Mouse (Mus musculus) midbrain, embryonic 11.5 days (tissue): ENCODE measurements at regions not wholly inside any gene's neighbourhood (a gene's known extent, or its start where the extent isn't known, plus 50 kb on each side); places are given as distances from the start of the nearest gene placed in this dataset.

Source experiments
- ATAC-seq: fragments of 200-750 bp; cut with Nextera tagmentation; 2 replicates; pipeline ENCODE4 v1.8.0; 2017; ENCODE audit warnings: moderate TSS enrichment, moderate library complexity; ENCODE audit not compliant: low FRiP score
- DNase-seq: peaks from one replicate; pipeline ENCODE4 v3.0.0; 2015; ENCODE audit warnings: low spot score; ENCODE audit errors: missing footprints
- H3K27ac ChIP-seq: fragments of 300-500 bp; sonication (generic); 2 replicates; pipeline ENCODE4 v1.5.1; 2014; ENCODE audit warnings: low read depth, low read length
- H3K27me3 ChIP-seq: fragments of 300-500 bp; sonication (generic); 2 replicates; pipeline ENCODE4 v1.6.1; 2014; ENCODE audit warnings: mild to moderate bottlenecking, low read length, moderate library complexity, mixed read lengths; ENCODE audit not compliant: control insufficient read depth, insufficient read depth
- H3K36me3 ChIP-seq: fragments of 300-500 bp; sonication (generic); 2 replicates; pipeline ENCODE4 v1.6.1; 2014; ENCODE audit warnings: mild to moderate bottlenecking, low read length, moderate library complexity, mixed read lengths; ENCODE audit not compliant: control insufficient read depth, insufficient read depth
- H3K4me1 ChIP-seq: fragments of 300-500 bp; sonication (generic); 2 replicates; pipeline ENCODE4 v1.6.1; 2014; ENCODE audit warnings: low read length; ENCODE audit not compliant: control insufficient read depth, insufficient read depth
- H3K4me2 ChIP-seq: fragments of 300-500 bp; sonication (generic); 2 replicates; pipeline ENCODE4 v1.6.1; 2014; ENCODE audit warnings: mild to moderate bottlenecking, moderate library complexity
- H3K4me3 ChIP-seq: fragments of 300-500 bp; sonication (generic); 2 replicates; pipeline ENCODE4 v1.5.1; 2014; ENCODE audit warnings: low read depth, low read length
- H3K9ac ChIP-seq: fragments of 300-500 bp; sonication (generic); 2 replicates; pipeline ENCODE4 v1.6.1; 2014; ENCODE audit warnings: low read length
- H3K9me3 ChIP-seq: fragments of 300-500 bp; sonication (generic); 2 replicates; pipeline ENCODE4 v1.6.1; 2016; ENCODE audit warnings: low read length; ENCODE audit not compliant: control insufficient read depth
- WGBS: fragments of 180-500 bp; shearing (Covaris S2); extraction: QIAGEN DNeasy Blood & Tissue Kit; methylation state at CpG from one replicate; pipeline ENCODE4 v1.1.7; 2014; 5-methylcytosine and 5-hydroxymethylcytosine counted together

DNA sequence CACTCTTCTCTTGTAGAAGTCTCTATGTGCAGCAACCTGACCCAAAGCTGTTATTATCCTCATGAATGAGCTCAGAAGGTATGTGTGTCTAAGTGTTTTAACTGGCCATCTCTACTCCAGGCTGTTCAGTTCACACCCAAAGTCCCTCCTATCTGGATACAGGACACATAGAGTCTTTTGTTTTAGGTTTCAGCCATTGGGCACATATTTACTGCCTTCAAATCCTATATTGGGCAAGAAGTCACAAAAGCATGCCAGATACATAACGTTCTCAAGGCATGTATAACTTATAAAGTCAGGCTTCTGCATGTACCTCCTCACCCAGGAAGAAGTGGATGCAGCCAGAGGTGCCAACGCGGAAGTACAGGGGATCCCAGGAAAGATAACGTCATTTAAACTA is 136.6 kb upstream of the Mmadhc start:
- WGBS: 93% methylated on average over 4 of the region's 4 CpGs
- no peak overlapping the region for H3K4me3 ChIP-seq
- H3K27ac ChIP-seq: no peak overlapping the region
- H3K9me3 ChIP-seq: no peaks in the 10 kb centered on the region
- no peak overlapping the region for H3K4me2 ChIP-seq
- H3K36me3 ChIP-seq: no peaks in the 10 kb centered on the region
- no peak for DNase-seq
- no peaks in the 10 kb centered on the region for H3K4me1 ChIP-seq
- H3K27me3 ChIP-seq: no peaks in the 10 kb centered on the region
- ATAC-seq: no peak
- H3K9ac ChIP-seq: no peak overlapping the region

DNA sequence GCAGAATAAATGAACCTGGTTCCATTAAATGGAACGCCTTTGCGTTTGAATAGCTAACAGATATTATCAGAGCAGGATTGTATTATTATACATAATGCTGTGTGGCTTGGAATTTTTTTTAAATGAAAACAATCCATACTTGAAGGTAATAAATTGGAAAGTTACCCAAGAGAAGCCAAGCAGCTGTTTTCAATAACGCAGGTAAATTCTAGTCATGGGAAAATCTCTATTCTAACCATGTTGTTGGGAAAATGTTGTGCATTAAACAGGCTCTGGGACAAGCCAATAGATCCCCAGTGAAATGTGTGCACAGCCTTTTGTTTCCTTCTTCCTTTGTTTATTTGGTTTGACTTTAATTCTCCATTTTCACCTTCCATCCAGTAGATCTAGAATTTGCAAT is 128.6 kb upstream of the Mmadhc start:
- Histone ChIP-seq H3K27ac (no peak overlapping the region), H3K36me3 (no peaks in the 10 kb centered on the region), H3K4me3 (no peak overlapping the region), H3K27me3 (no peaks in the 10 kb centered on the region), H3K4me2 (no peak overlapping the region), H3K9me3 (no peaks in the 10 kb centered on the region), H3K4me1 (no peaks in the 10 kb centered on the region), H3K9ac (no peak overlapping the region)
- 93% methylated on average over 3 of the region's 3 CpGs for WGBS
- ATAC-seq (no peak), DNase-seq (no peak)

DNA sequence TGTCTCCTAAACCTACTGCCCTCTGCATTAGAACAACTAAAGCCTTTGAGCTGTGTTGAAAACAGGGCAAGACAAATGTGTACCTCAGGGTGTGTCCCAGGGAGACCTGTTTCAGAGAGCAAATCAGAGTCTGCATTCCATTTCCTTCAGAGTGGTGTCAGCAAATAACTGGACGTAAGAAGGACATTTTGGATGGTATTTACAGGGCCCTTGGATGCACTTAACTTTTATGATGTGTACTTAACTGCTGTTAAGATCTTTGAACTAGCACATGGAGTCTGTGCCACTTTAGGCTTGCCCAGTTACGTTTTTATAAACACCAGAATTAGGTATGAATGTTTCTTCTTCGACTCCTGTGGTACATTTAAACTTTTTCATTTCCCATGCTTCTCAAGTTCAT is 123.0 kb upstream of the Mmadhc start:
- Histone ChIP-seq H3K36me3 (no peaks in the 10 kb centered on the region), H3K4me2 (no peak overlapping the region), H3K4me1 (no peaks in the 10 kb centered on the region), H3K9ac (no peak overlapping the region), H3K27me3 (no peaks in the 10 kb centered on the region), H3K27ac (no peak overlapping the region), H3K4me3 (no peak overlapping the region), H3K9me3 (no peaks in the 10 kb centered on the region)
- 78% methylated on average over 3 of the region's 3 CpGs for WGBS
- DNase-seq (no peak), ATAC-seq (no peak)

DNA sequence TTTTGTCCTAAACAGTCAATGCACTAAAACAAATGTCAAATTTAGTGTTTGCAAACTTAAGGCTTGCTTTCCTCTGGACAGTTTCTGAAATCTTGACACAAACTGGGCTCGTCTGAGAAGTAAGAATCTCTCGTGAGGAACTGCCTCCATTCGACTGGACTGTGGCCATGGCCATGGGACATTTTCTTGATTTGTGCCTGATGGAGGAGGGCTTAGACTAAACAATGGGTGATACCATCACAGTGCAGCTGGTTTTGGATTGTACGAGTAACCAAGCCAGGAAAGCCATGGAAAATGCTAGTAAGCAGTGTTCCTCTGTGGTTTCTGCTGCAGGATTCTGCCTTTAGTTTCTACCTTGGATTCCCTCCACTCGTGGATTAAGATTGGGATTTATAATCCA is 121.0 kb upstream of the Mmadhc start:
- no peaks in the 10 kb centered on the region for H3K9me3 ChIP-seq
- no peaks in the 10 kb centered on the region for H3K27me3 ChIP-seq
- no peak overlapping the region for H3K9ac ChIP-seq
- WGBS: 94% methylated on average over 5 of the region's 5 CpGs
- no peaks in the 10 kb centered on the region for H3K4me1 ChIP-seq
- DNase-seq (no peak), ATAC-seq (no peak)
- H3K36me3 ChIP-seq: no peaks in the 10 kb centered on the region
- H3K4me2 ChIP-seq: no peak overlapping the region
- no peak overlapping the region for H3K4me3 ChIP-seq
- no peak overlapping the region for H3K27ac ChIP-seq

DNA sequence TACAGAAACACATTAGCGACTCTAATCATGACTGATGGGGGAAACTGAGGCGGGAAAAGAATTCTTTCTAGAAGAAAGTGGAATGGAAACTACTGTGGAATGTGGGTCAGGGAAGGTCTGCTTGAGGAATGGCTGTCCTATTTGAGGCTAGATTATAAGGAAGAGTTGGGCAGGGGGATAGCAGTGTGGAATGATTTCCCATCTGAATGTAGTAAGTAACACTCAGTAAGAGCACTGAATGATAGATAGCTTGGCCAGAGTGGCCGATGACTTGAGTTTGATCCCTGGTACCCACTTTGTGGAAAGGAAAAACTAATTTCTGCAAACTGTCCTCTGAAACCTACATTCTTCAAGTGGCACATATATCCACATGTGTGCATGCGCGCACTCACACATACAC is 120.5 kb upstream of the Mmadhc start:
- DNase-seq (no peak), ATAC-seq (no peak)
- WGBS: 95% methylated on average over 5 of the region's 5 CpGs

DNA sequence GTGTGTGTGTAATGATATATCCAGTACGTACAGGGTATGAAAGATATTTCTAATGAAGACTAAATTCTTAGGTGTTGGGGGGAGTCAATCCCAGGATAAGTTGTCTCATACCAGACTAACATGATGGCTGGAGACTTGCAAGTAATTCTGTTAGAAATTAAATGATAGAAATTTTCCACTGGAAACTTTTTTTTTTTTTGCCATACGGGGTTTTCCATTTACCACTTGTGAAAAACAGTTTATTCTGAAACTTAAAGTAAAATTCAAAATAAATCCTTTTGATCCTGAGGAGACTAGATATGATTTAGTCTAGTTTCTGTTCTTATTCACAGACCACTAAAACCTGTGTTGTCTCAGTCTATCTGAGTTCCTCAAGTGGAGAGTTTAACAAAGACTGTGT is 119.5 kb upstream of the Mmadhc start:
- 85% methylated on average over 2 of the region's 2 CpGs for WGBS

More for the DNA sequence above, 120.5 kb upstream of the Mmadhc start:
- H3K27ac ChIP-seq: no peak overlapping the region
- H3K9me3 ChIP-seq: no peaks in the 10 kb centered on the region
- H3K36me3 ChIP-seq: no peaks in the 10 kb centered on the region
- no peaks in the 10 kb centered on the region for H3K27me3 ChIP-seq
- H3K4me3 ChIP-seq: no peak overlapping the region
- H3K9ac ChIP-seq: no peak overlapping the region
- no peak overlapping the region for H3K4me2 ChIP-seq
- H3K4me1 ChIP-seq: no peaks in the 10 kb centered on the region

DNA sequence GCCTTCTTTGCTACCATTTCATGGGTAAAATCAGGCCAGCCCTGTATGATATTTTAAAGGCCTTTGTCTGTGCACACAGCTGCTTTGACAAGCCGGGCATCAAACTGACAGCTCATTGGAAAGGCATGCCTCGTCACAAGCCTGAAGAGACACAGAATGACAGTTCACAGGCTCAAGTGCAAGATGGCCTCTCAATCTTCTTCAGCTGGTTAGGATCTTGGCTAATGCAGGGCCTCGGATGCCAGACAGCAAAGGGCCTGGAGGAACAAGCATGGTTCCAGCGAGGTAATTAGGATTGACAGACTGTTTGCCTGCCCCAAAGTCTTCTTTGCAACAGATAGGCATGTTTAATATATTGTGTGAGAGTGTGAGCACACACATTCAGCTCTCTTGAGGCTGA is 109.3 kb upstream of the Mmadhc start:
- ATAC-seq: no peak
- Histone ChIP-seq H3K9ac (no peak overlapping the region), H3K36me3 (no peaks in the 10 kb centered on the region), H3K4me2 (no peak overlapping the region), H3K4me1 (no peaks in the 10 kb centered on the region), H3K27ac (no peak overlapping the region), H3K4me3 (no peak overlapping the region), H3K9me3 (no peaks in the 10 kb centered on the region), H3K27me3 (no peaks in the 10 kb centered on the region)
- WGBS: 48% methylated on average over 4 of the region's 4 CpGs
- DNase-seq: peak; percentile 78

More for the DNA sequence above, 119.5 kb upstream of the Mmadhc start:
- no peak overlapping the region for H3K4me3 ChIP-seq
- H3K36me3 ChIP-seq: no peaks in the 10 kb centered on the region
- no peak overlapping the region for H3K27ac ChIP-seq
- H3K4me1 ChIP-seq: no peaks in the 10 kb centered on the region
- no peak for DNase-seq
- H3K4me2 ChIP-seq: no peak overlapping the region
- no peak for ATAC-seq
- no peaks in the 10 kb centered on the region for H3K9me3 ChIP-seq
- H3K27me3 ChIP-seq: no peaks in the 10 kb centered on the region
- no peak overlapping the region for H3K9ac ChIP-seq

DNA sequence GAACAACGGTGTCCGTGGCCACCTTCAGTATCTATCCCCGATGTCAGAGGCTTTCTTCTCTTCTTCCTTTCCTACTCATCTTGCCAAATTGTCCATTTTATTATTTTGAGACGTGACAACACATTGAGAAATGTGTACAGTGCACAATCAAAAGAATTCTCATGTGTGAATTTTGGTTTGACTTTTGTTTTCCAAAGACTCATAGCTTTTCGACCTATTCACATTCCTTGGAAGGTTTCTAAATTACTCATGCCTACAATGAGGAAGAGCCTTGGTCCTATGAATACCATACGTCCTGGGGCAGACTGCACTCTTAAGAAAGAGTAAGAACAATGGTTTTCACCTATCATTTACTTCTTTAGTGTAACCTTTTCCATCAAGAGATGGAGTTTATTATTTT is 106.5 kb upstream of the Mmadhc start:
- Histone ChIP-seq H3K4me2 (no peak overlapping the region), H3K9me3 (no peaks in the 10 kb centered on the region), H3K4me1 (no peaks in the 10 kb centered on the region), H3K9ac (no peak overlapping the region), H3K27me3 (no peaks in the 10 kb centered on the region), H3K27ac (no peak overlapping the region), H3K36me3 (no peaks in the 10 kb centered on the region), H3K4me3 (no peak overlapping the region)
- 83% methylated on average over 6 of the region's 6 CpGs for WGBS
- DNase-seq (peak; percentile 41), ATAC-seq (no peak)

DNA sequence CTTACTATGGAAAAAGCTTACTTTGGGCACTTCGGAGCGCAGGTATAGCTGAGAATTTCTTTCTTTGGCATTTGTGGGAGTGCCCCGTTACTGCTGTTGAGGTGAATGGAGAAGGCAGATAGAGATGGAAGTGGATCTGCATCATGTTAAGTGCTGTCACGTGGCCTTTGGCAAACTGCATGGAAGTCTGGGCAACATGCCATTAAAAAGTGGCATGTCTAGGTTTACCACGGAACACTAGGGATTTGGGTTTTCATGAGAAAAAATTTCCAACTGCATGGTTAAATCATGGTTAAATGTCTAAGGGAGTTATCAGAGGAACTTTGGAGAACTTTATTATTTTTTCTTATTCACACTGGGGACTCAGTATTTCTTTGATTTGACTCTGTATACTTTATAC is 102.0 kb upstream of the Mmadhc start:
- ATAC-seq (no peak), DNase-seq (peak; percentile 57)
- Histone ChIP-seq H3K9ac (no peak overlapping the region), H3K4me2 (no peak overlapping the region), H3K4me3 (no peak overlapping the region), H3K27me3 (no peaks in the 10 kb centered on the region), H3K36me3 (no peaks in the 10 kb centered on the region), H3K4me1 (no peaks in the 10 kb centered on the region), H3K27ac (no peak overlapping the region), H3K9me3 (no peaks in the 10 kb centered on the region)
- 92% methylated on average over 5 of the region's 5 CpGs for WGBS
